Mouse (Mus musculus): ENCODE measurements around the gene Pfkfb4. TPM values are rescaled to one million over a fixed set of nuclear protein-coding genes. Genes with fewer than 3 reads are reported as not detected.

The Pfkfb4 gene
- polyA plus RNA-seq, 1 experiment, result 4.4 TPM

DNA sequence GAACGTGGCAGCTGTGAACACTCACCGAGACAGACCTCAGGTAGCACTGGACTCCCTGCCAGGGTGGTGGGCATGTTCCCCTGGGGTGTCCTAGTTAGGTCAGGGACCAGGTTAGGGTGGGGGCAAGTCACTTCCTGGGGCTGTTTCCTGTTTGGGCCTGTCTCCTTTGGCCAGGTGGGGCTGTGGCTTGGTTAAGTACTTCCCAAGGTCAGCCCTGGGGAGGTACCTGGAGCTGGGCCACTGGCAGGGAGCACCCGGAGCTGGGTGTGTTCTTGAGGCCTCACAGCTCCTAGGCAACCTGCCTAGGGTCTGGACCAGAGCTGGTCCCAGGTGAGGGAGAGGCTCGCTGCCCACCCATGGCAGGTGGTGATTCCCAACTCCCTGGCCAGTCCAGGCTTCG lies 37.3 kb downstream of the Pfkfb4 start:
- Histone ChIP-seq H3K79me2 (ENCODE audit: control insufficient read depth, insufficient read depth) (no peaks in the 10 kb centered on the region), H3K4me3 (no peak overlapping the region), H3ac (ENCODE audit: control insufficient read depth, insufficient read length) (no peak overlapping the region), H3K27me3 (ENCODE audit: control insufficient read depth, insufficient read depth, insufficient read length) (no peaks in the 10 kb centered on the region), H3K4me2 (ENCODE audit: low read depth) (no peak overlapping the region), H3K36me3 (ENCODE audit: control insufficient read depth, insufficient read depth) (no peaks in the 10 kb centered on the region)
- no peak for TF ChIP-seq TCF3 (IDR thresholded peaks at IDR 0.05; ENCODE audit: insufficient read length, low read depth)
- TF ChIP-seq E2F4 (IDR thresholded peaks at IDR 0.05; ENCODE audit: insufficient read depth), result no peak
- no peak for TF ChIP-seq TCF12 (IDR thresholded peaks at IDR 0.05; ENCODE audit: insufficient read depth, poor library complexity, severe bottlenecking)
- TF ChIP-seq USF1 (IDR thresholded peaks at IDR 0.05; ENCODE audit: low read depth), result no peak
- no peak for TF ChIP-seq POLR2A (IDR thresholded peaks at IDR 0.05; ENCODE audit: insufficient read length, low read depth)
- no peak for TF ChIP-seq CEBPB (IDR thresholded peaks at IDR 0.05; ENCODE audit: insufficient read depth, poor library complexity, severe bottlenecking)
- TF ChIP-seq MYOG (IDR thresholded peaks at IDR 0.05; ENCODE audit: control insufficient read depth in 1 of 3, insufficient read depth in 1 of 3, insufficient read length in 2 of 3, low read depth in 2 of 3), result no peak
- no peak for TF ChIP-seq POLR2AphosphoS2 (IDR thresholded peaks at IDR 0.05; ENCODE audit: insufficient read length, low read depth)
- no peak for TF ChIP-seq MAX (IDR thresholded peaks at IDR 0.05; ENCODE audit: low read depth)
- TF ChIP-seq MYOD1 (IDR thresholded peaks at IDR 0.05; ENCODE audit: control insufficient read depth in 1 of 3, insufficient read length in 2 of 3, low read depth in 2 of 3), result no peak
- TF ChIP-seq SRF (IDR thresholded peaks at IDR 0.05; ENCODE audit: control insufficient read depth, insufficient read length, low read depth), result no peak
- TF ChIP-seq REST (IDR thresholded peaks at IDR 0.05; ENCODE audit: insufficient read depth, insufficient read length), result no peak

DNA sequence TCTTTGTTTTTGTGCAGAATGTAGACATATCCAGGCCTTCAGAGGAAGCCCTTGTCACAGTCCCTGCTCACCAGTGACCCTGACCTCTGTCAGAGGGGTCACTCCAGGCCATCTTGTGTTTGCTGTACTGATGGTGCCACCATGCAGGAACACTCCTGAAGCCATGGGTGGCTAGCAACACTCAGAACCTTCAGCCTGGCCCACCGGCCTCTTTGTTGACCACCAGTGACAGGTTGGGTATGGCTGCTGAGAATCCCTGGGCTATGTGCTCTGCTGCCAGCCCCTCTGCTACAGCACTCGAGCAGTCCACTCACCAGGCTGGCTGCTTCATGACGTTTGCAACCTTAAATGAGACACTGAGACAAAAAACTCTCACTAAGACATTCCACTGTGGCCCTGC lies 38.7 kb downstream of the Pfkfb4 start:
- Histone ChIP-seq H3ac (ENCODE audit: control insufficient read depth, insufficient read length) (no peak overlapping the region), H3K4me3 (no peak overlapping the region), H3K36me3 (ENCODE audit: control insufficient read depth, insufficient read depth) (no peaks in the 10 kb centered on the region), H3K4me2 (ENCODE audit: low read depth) (no peak overlapping the region), H3K27me3 (ENCODE audit: control insufficient read depth, insufficient read depth, insufficient read length) (no peaks in the 10 kb centered on the region), H3K79me2 (ENCODE audit: control insufficient read depth, insufficient read depth) (no peaks in the 10 kb centered on the region)
- TF ChIP-seq MYOG (IDR thresholded peaks at IDR 0.05; ENCODE audit: control insufficient read depth in 1 of 3, insufficient read depth in 1 of 3, insufficient read length in 2 of 3, low read depth in 2 of 3) (no peak), MAX (IDR thresholded peaks at IDR 0.05; ENCODE audit: low read depth) (no peak), USF1 (IDR thresholded peaks at IDR 0.05; ENCODE audit: low read depth) (no peak), E2F4 (IDR thresholded peaks at IDR 0.05; ENCODE audit: insufficient read depth) (no peak)

DNA sequence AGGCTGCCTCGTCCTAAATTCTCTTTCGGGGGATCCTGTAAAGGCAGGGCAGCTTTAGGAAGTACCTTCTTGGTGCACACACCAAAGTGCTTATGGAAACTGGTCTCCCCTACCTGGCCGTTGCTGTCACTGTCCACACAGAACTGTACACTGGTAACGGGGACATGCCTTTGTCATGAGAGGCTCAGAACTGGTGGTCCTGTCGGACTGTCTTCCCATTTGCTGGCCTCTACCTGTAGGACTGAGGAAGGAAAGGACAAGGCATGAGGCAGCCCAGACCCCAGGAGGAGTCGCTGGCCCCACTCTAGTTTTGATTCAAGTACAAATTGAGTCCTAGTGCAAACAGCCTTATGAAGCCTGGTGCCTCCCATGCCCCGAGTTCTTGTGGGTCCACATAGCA lies 39.4 kb downstream of the Pfkfb4 start:
- H3K4me3 ChIP-seq, result no peak overlapping the region
- H3K27me3 ChIP-seq (ENCODE audit: control insufficient read depth, insufficient read depth, insufficient read length), result no peaks in the 10 kb centered on the region
- no peaks in the 10 kb centered on the region for H3K36me3 ChIP-seq (ENCODE audit: control insufficient read depth, insufficient read depth)
- TF ChIP-seq TCF12 (IDR thresholded peaks at IDR 0.05; ENCODE audit: insufficient read depth, poor library complexity, severe bottlenecking) (no peak), POLR2A (IDR thresholded peaks at IDR 0.05; ENCODE audit: insufficient read length, low read depth) (no peak), REST (IDR thresholded peaks at IDR 0.05; ENCODE audit: insufficient read depth, insufficient read length) (no peak)
- H3ac ChIP-seq (ENCODE audit: control insufficient read depth, insufficient read length), result no peak overlapping the region
- H3K79me2 ChIP-seq (ENCODE audit: control insufficient read depth, insufficient read depth), result no peaks in the 10 kb centered on the region
- H3K4me2 ChIP-seq (ENCODE audit: low read depth), result no peak overlapping the region

DNA sequence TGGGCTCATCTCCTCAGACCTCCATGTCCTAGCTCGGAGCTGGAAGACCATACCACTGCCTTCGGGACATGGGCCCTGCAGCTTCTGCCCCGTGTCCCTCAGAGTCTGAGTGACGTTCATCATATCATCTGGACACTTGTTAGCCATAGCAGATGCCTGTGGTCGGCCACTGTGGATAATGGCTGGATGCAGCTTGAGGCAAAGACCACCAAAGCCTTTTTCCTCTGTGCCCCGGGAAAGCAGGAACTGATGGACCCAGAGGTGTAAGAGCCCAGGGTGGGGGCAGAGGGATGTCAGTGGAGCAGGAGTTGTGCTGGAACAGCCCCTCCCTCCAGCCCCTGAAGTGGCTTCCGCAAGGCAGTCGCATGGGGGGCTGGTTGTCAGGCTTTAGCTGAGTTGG lies 40.1 kb downstream of the Pfkfb4 start:
- Histone ChIP-seq H3K4me2 (ENCODE audit: low read depth) (no peak overlapping the region), H3K36me3 (ENCODE audit: control insufficient read depth, insufficient read depth) (no peaks in the 10 kb centered on the region), H3K27me3 (ENCODE audit: control insufficient read depth, insufficient read depth, insufficient read length) (no peaks in the 10 kb centered on the region), H3K4me3 (no peak overlapping the region), H3ac (ENCODE audit: control insufficient read depth, insufficient read length) (no peak overlapping the region), H3K79me2 (ENCODE audit: control insufficient read depth, insufficient read depth) (no peaks in the 10 kb centered on the region)
- no peak for TF ChIP-seq POLR2AphosphoS2 (IDR thresholded peaks at IDR 0.05; ENCODE audit: insufficient read length, low read depth)
- no peak for TF ChIP-seq REST (IDR thresholded peaks at IDR 0.05; ENCODE audit: insufficient read depth, insufficient read length)
- no peak for TF ChIP-seq TCF12 (IDR thresholded peaks at IDR 0.05; ENCODE audit: insufficient read depth, poor library complexity, severe bottlenecking)
- TF ChIP-seq TCF3 (IDR thresholded peaks at IDR 0.05; ENCODE audit: insufficient read length, low read depth), result no peak
- TF ChIP-seq POLR2A (IDR thresholded peaks at IDR 0.05; ENCODE audit: insufficient read length, low read depth), result no peak
- TF ChIP-seq USF1 (IDR thresholded peaks at IDR 0.05; ENCODE audit: low read depth), result no peak
- no peak for TF ChIP-seq CEBPB (IDR thresholded peaks at IDR 0.05; ENCODE audit: insufficient read depth, poor library complexity, severe bottlenecking)
- TF ChIP-seq SRF (IDR thresholded peaks at IDR 0.05; ENCODE audit: control insufficient read depth, insufficient read length, low read depth), result no peak

DNA sequence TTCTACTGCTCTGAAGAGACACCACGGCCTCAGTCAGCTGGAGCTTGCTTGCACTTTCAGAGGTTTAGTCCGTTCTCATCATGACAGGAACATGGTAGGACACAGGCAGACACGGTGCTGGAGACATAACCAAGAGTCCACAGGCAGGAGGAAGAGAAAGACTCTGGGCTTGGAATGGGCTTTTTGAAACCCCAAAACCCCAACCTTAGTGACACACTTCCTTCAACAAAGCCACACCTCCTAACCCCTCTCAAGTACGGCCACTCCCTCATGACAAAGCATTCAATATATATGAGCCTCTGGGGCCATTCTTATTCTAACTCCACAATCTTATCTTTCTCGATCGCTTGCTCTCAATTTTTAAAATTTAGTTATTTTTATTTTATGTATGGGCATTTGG lies 40.9 kb downstream of the Pfkfb4 start:
- no peaks in the 10 kb centered on the region for H3K79me2 ChIP-seq (ENCODE audit: control insufficient read depth, insufficient read depth)
- H3K36me3 ChIP-seq (ENCODE audit: control insufficient read depth, insufficient read depth), result no peaks in the 10 kb centered on the region
- H3ac ChIP-seq (ENCODE audit: control insufficient read depth, insufficient read length), result no peak overlapping the region
- no peak overlapping the region for H3K4me3 ChIP-seq
- no peaks in the 10 kb centered on the region for H3K27me3 ChIP-seq (ENCODE audit: control insufficient read depth, insufficient read depth, insufficient read length)
- H3K4me2 ChIP-seq (ENCODE audit: low read depth), result no peak overlapping the region
- TF ChIP-seq E2F4 (IDR thresholded peaks at IDR 0.05; ENCODE audit: insufficient read depth) (no peak), MAX (IDR thresholded peaks at IDR 0.05; ENCODE audit: low read depth) (no peak), USF1 (IDR thresholded peaks at IDR 0.05; ENCODE audit: low read depth) (no peak), POLR2A (IDR thresholded peaks at IDR 0.05; ENCODE audit: insufficient read length, low read depth) (no peak), CEBPB (IDR thresholded peaks at IDR 0.05; ENCODE audit: insufficient read depth, poor library complexity, severe bottlenecking) (no peak), REST (IDR thresholded peaks at IDR 0.05; ENCODE audit: insufficient read depth, insufficient read length) (no peak), MYOD1 (IDR thresholded peaks at IDR 0.05; ENCODE audit: control insufficient read depth in 1 of 3, insufficient read length in 2 of 3, low read depth in 2 of 3) (no peak), TCF12 (IDR thresholded peaks at IDR 0.05; ENCODE audit: insufficient read depth, poor library complexity, severe bottlenecking) (no peak)
